Mouse (Mus musculus): ENCODE measurements at regions not wholly inside any gene's neighbourhood (a gene's known extent, or its start where the extent isn't known, plus 50 kb on each side); places are given as distances from the start of the nearest gene placed in this dataset.

DNA sequence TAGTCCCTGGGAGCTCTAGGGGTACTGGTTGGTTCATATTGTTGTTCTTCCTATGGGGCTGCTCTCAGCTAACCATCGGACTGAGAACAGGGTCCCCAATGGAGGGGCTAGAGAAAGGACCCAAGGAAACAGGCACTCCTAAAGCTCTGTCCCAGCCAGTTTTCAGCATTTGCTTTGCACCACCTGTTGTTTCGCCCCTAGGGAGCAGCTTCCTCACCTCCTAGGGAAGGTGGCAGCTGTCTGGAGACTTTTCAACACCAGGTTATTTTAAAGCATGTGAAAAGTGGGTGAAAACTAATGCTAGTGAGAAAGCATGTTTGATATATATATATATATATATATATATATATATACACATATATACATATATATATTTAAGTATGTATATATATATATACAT is 62.8 kb upstream of the Ralgps2 start:
- 93% methylated on average over 2 of the region's 2 CpGs for WGBS

DNA sequence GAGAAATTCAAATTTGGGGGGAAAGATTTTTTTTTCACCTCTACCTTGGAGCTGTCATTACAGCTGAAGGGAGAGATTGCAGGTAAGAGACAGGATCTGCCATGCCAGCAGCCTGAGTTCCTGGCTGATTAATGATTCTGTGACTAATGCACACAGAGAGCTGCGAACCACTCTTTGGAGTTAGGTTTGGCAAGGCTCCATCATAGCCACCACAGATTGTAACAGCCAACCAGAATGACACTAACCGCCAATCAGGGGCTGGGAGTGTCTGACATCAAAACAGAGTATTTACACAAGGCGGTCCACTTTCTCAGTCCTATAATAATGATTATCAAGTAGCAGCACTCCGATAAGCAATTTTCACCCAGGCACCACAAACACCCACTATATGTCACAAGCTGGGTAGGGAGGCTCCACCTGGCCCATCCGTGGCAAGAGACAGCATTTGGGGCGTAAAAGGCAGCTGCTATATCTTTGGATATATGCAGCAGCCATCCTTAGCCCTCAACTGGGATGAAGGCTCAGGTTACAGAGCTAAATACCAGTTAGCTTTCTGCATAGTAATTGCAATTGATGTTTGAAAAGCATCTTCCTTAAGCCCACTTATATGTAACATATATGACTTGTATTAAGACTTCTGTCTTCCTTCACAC is 61.7 kb upstream of the Ralgps2 start:
- Histone ChIP-seq H3K27ac (ENCODE audit: low read length) (no peak overlapping the region), H3K9me3 (ENCODE audit: low read length) (no peaks in the 10 kb centered on the region), H3K9ac (replicated peaks; ENCODE audit: low read length) (no peak overlapping the region), H3K4me3 (ENCODE audit: low read length) (no peak overlapping the region), H3K4me2 (replicated peaks; ENCODE audit: low read depth, low read length) (no peak overlapping the region), H3K4me1 (ENCODE audit: insufficient read depth, low read length) (peaks cover 27% of the 10 kb centered on the region), H3K27me3 (ENCODE audit: insufficient read depth, low read length) (no peaks in the 10 kb centered on the region), H3K36me3 (ENCODE audit: insufficient read depth, low read length) (no peaks in the 10 kb centered on the region)
- no peak for ATAC-seq (ENCODE audit: low FRiP score, low TSS enrichment)
- 57% methylated on average over 6 of the region's 6 CpGs for WGBS

More for the DNA sequence above, 62.8 kb upstream of the Ralgps2 start:
- peaks cover 17% of the 10 kb centered on the region; the same call in 1 of the 2 replicates for H3K4me1 ChIP-seq (ENCODE audit: insufficient read depth, low read length)
- no peak overlapping the region for H3K9ac ChIP-seq (replicated peaks; ENCODE audit: low read length)
- H3K27me3 ChIP-seq (ENCODE audit: insufficient read depth, low read length) = no peaks in the 10 kb centered on the region
- no peaks in the 10 kb centered on the region for H3K36me3 ChIP-seq (ENCODE audit: insufficient read depth, low read length)
- no peaks in the 10 kb centered on the region for H3K9me3 ChIP-seq (ENCODE audit: low read length)
- H3K27ac ChIP-seq (ENCODE audit: low read length) = no peak overlapping the region
- no peak overlapping the region for H3K4me3 ChIP-seq (ENCODE audit: low read length)
- no peak overlapping the region for H3K4me2 ChIP-seq (replicated peaks; ENCODE audit: low read depth, low read length)
- ATAC-seq (ENCODE audit: low FRiP score, low TSS enrichment) = no peak

DNA sequence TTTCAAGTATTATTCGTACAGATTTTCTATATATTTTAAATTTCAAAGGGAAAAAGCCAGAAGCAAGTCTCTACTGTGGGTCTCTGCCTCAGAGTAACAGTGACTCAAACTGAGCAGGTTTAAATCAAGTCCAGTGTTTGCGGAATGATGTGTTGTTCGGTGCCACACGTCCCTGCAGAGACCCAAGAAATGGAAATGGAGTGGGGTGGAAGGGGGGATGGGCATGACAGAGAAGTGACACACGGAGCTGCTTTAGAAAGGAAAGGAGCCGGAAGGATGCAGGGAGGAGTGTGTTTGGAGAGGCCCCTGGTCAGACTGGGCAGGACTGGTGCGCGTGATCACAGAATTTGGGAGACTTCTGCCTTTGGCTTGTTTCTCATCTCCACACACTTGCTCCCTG is 60.5 kb upstream of the Ralgps2 start:
- H3K36me3 ChIP-seq (ENCODE audit: insufficient read depth, low read length) = no peaks in the 10 kb centered on the region
- no peaks in the 10 kb centered on the region for H3K27me3 ChIP-seq (ENCODE audit: insufficient read depth, low read length)
- WGBS = 52% methylated on average over 8 of the region's 8 CpGs
- no peak for ATAC-seq (ENCODE audit: low FRiP score, low TSS enrichment)
- H3K9me3 ChIP-seq (ENCODE audit: low read length) = no peaks in the 10 kb centered on the region
- no peak overlapping the region for H3K4me3 ChIP-seq (ENCODE audit: low read length)
- H3K4me1 ChIP-seq (ENCODE audit: insufficient read depth, low read length) = peaks cover 28% of the 10 kb centered on the region
- H3K4me2 ChIP-seq (replicated peaks; ENCODE audit: low read depth, low read length) = no peak overlapping the region
- no peak overlapping the region for H3K27ac ChIP-seq (ENCODE audit: low read length)
- H3K9ac ChIP-seq (replicated peaks; ENCODE audit: low read length) = no peak overlapping the region

DNA sequence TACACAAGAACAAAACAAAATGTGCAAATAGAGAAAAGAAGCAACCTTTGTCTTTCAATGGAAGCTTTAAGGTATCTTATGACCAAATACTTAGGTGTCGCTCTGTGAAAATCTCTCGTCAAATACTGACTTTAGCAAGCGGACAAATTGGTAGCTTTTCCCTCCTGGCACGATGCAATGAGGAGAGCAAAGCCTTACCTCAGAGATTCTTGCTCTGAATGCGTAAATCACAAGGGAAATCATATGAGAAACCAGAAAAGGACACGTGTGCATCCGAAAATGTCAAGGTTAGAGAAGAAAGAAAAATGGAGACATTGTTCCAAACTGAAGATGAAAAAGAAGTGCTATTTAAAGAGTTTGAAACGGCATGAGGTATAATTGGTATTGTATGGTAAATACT is 59.8 kb upstream of the Ralgps2 start:
- 82% methylated on average over 8 of the region's 8 CpGs for WGBS
- H3K27me3 ChIP-seq (ENCODE audit: insufficient read depth, low read length) = no peaks in the 10 kb centered on the region
- no peak overlapping the region for H3K9ac ChIP-seq (replicated peaks; ENCODE audit: low read length)
- ATAC-seq (ENCODE audit: low FRiP score, low TSS enrichment) = no peak
- H3K4me2 ChIP-seq (replicated peaks; ENCODE audit: low read depth, low read length) = no peak overlapping the region
- H3K4me1 ChIP-seq (ENCODE audit: insufficient read depth, low read length) = peaks cover 28% of the 10 kb centered on the region
- H3K27ac ChIP-seq (ENCODE audit: low read length) = no peak overlapping the region
- no peaks in the 10 kb centered on the region for H3K9me3 ChIP-seq (ENCODE audit: low read length)
- H3K36me3 ChIP-seq (ENCODE audit: insufficient read depth, low read length) = no peaks in the 10 kb centered on the region
- H3K4me3 ChIP-seq (ENCODE audit: low read length) = no peak overlapping the region

DNA sequence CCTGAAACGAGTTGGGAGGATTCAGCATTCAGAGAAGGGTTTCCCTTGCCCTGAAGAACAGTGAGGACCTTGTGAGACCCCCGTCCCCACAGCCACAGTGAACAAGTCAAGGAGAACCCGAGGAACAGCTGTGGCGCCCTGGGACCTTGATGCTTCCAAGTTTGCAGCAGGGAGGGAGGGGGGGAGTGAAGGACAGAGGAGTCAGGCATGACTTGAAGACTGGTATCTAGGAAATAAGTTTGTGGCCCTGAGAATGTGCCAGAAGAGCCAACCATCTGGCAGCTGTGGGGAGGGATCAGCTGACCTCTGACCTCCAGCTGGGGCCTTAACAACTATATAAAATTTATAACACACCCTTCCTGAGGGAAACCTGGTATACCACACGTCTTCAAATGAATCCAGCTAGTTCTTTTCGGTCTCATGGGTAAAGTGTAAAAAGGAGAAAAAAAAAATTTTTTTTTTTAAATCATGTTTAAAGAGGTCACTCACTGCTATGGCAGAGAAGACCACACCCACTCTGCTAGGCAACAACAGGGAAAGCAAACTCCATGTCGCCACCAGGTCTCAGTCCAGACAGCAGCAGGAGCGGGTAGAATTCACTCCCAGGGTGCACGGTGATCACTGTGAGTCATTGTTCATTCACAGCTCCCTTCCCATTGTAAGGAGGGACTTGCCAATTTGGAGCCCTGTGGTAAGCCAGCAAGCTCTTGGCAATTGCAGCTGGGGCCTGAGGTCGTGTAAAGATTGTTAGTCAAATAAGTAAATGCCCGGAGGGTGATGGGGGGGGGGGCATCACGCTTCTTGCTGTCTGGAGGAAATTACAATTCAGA is 58.3 kb upstream of the Ralgps2 start:
- H3K27ac ChIP-seq (ENCODE audit: low read length) = peak overlapping the region; percentile 19; the same call in 1 of the 2 replicates
- 58% methylated on average over 12 of the region's 12 CpGs for WGBS

DNA sequence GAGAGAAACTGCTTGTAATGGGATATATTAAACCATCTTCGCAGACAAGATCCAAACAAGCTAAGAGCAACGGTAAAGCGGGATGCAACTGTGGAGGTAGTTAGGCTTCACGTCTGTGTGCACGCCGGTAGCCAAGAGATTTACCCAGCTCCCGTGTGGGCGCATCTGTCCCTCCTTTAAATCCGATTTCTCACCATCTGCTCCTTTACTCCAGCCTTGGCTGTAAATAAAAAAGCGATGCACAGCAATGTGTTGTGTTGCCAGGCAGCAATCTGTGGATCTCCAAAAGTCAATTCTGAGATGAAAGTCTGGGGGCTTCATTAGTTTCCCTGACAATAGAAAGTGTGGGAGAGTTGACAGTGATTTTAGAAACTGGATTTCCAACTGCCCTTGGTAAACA is 57.6 kb upstream of the Ralgps2 start:
- Histone ChIP-seq H3K4me1 (ENCODE audit: insufficient read depth, low read length) (peaks cover 28% of the 10 kb centered on the region), H3K27ac (ENCODE audit: low read length) (peak overlapping the region; percentile 63; the same call in 1 of the 2 replicates), H3K4me2 (replicated peaks; ENCODE audit: low read depth, low read length) (no peak overlapping the region), H3K4me3 (ENCODE audit: low read length) (no peak overlapping the region), H3K27me3 (ENCODE audit: insufficient read depth, low read length) (no peaks in the 10 kb centered on the region), H3K9me3 (ENCODE audit: low read length) (no peaks in the 10 kb centered on the region), H3K9ac (replicated peaks; ENCODE audit: low read length) (no peak overlapping the region), H3K36me3 (ENCODE audit: insufficient read depth, low read length) (no peaks in the 10 kb centered on the region)
- no peak for ATAC-seq (ENCODE audit: low FRiP score, low TSS enrichment)
- WGBS = 69% methylated on average over 10 of the region's 10 CpGs

More for the DNA sequence above, 58.3 kb upstream of the Ralgps2 start:
- Histone ChIP-seq H3K27me3 (ENCODE audit: insufficient read depth, low read length) (no peaks in the 10 kb centered on the region), H3K9ac (replicated peaks; ENCODE audit: low read length) (no peak overlapping the region), H3K4me2 (replicated peaks; ENCODE audit: low read depth, low read length) (no peak overlapping the region), H3K36me3 (ENCODE audit: insufficient read depth, low read length) (no peaks in the 10 kb centered on the region), H3K9me3 (ENCODE audit: low read length) (no peaks in the 10 kb centered on the region), H3K4me3 (ENCODE audit: low read length) (no peak overlapping the region), H3K4me1 (ENCODE audit: insufficient read depth, low read length) (peaks cover 28% of the 10 kb centered on the region)
- ATAC-seq (ENCODE audit: low FRiP score, low TSS enrichment) = no peak

DNA sequence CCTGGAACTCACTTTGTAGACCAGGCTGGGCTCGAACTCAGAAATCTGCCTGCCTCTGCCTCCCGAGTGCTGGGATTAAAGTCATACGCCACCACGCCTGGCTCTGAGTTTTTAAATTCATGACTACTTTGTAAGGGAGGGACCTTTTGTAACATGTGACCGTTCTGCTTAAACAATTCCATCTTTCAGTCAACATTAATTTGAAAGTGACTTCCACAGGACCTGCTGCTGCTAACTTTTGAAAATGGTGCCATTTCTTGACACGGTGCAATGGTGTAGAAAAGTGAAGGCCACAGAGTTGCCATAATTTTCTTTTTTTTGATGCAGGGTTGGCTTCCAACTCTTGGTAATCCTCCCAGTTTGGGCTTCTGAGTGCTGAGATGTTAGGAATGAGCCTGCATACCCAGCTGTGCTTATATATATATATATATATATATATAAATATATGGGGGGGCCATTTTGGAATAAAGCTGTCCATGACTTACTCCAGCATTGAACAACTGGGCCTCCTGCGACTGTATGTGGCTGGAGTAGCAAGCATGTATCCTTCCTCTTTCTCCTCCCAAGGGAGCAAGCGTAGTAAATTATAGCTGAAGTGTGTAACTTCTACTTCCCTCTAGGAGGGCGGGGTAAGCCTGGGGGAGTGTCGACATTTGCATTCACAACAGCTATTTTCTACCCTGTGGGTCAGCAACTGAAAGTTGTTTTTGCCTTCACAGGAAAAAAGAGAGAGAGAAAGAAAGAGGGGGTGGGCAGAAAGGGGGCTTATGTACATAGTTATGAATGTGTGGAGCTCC is 56.9 kb upstream of the Ralgps2 start:
- Histone ChIP-seq H3K27me3 (ENCODE audit: insufficient read depth, low read length) (no peaks in the 10 kb centered on the region), H3K9me3 (ENCODE audit: low read length) (no peaks in the 10 kb centered on the region), H3K4me1 (ENCODE audit: insufficient read depth, low read length) (peaks cover 28% of the 10 kb centered on the region), H3K27ac (ENCODE audit: low read length) (peak overlapping the region; percentile 63; the same call in 1 of the 2 replicates), H3K9ac (replicated peaks; ENCODE audit: low read length) (no peak overlapping the region), H3K4me3 (ENCODE audit: low read length) (no peak overlapping the region), H3K4me2 (replicated peaks; ENCODE audit: low read depth, low read length) (no peak overlapping the region), H3K36me3 (ENCODE audit: insufficient read depth, low read length) (no peaks in the 10 kb centered on the region)
- peak; percentile 65 for ATAC-seq (ENCODE audit: low FRiP score, low TSS enrichment)
- WGBS = 68% methylated on average over 10 of the region's 10 CpGs

DNA sequence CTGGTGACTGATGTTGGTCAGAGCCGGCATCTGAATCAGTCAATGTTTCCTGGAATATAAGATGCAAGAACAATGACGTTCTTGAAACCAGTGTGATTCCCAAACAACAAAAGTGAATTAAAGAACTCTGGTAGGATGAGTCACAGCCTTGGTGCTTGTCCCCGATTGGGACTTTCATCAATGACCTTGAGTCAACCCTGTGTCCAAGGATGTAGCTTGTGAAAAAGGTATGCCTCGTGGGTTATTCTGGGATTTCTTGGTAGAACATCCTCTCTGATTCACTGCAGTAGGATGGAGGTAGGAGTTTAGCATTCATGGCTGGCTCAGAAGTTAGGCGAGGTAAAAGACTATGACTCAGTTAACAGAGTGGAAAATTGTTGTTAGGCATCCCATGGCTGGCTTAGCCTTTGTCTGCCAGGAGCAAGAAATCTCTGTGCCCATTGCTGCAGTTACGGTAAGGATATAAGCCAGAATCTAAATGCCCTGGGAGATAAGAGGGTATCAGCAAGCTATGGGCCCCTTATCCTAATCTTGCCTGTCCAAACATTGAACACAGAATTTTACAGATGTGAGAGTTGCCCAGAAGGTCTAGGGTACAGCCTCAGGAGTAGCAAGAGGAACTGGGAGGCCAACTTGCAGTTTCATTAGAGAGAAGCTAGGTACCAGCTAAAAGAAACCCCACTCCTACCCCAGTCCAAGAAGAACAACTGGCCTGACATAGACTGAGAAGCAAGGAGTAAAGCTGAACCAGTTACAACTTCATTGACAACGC is 55.9 kb upstream of the Ralgps2 start:
- H3K4me3 ChIP-seq (ENCODE audit: low read length) = no peak overlapping the region
- H3K9me3 ChIP-seq (ENCODE audit: low read length) = no peaks in the 10 kb centered on the region
- H3K4me1 ChIP-seq (ENCODE audit: insufficient read depth, low read length) = peaks cover 26% of the 10 kb centered on the region
- no peak overlapping the region for H3K27ac ChIP-seq (ENCODE audit: low read length)
- H3K36me3 ChIP-seq (ENCODE audit: insufficient read depth, low read length) = no peaks in the 10 kb centered on the region
- H3K27me3 ChIP-seq (ENCODE audit: insufficient read depth, low read length) = no peaks in the 10 kb centered on the region
- no peak overlapping the region for H3K9ac ChIP-seq (replicated peaks; ENCODE audit: low read length)
- ATAC-seq (ENCODE audit: low FRiP score, low TSS enrichment) = no peak
- 88% methylated on average over 7 of the region's 7 CpGs for WGBS
- no peak overlapping the region for H3K4me2 ChIP-seq (replicated peaks; ENCODE audit: low read depth, low read length)

DNA sequence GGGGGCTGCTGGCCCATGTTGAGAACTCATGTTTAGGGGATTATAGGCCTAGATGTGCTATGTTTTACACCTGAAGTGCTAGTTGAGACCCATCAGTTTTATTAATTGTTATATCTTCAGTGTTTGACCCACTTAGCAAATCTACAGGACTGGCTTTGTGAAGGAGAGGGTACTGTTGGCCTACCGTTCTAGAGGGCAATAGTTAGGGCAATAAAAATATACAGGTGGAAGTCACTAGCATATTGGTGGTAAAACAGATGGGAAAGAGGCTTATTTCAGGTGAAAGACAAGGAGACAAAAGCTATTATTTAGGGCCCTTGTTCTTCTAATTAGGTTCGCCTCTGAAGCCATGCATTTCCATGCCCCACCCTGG is 55.2 kb upstream of the Ralgps2 start:
- Histone ChIP-seq H3K4me3 (ENCODE audit: low read length) (no peak overlapping the region), H3K4me2 (replicated peaks; ENCODE audit: low read depth, low read length) (no peak overlapping the region), H3K27ac (ENCODE audit: low read length) (no peak overlapping the region), H3K9me3 (ENCODE audit: low read length) (no peaks in the 10 kb centered on the region), H3K36me3 (ENCODE audit: insufficient read depth, low read length) (no peaks in the 10 kb centered on the region), H3K4me1 (ENCODE audit: insufficient read depth, low read length) (peaks cover 22% of the 10 kb centered on the region; the same call in 1 of the 2 replicates), H3K9ac (replicated peaks; ENCODE audit: low read length) (no peak overlapping the region), H3K27me3 (ENCODE audit: insufficient read depth, low read length) (no peaks in the 10 kb centered on the region)
- ATAC-seq (ENCODE audit: low FRiP score, low TSS enrichment) = no peak
- 90% methylated on average over 2 of the region's 2 CpGs for WGBS

All from kidney, embryonic 16.5 days (tissue).